Mouse (Mus musculus) frontal cortex, adult (tissue): ENCODE measurements at regions not wholly inside any gene's neighbourhood (a gene's known extent, or its start where the extent isn't known, plus 50 kb on each side); places are given as distances from the start of the nearest gene placed in this dataset.

Experiments
- ATAC-seq: cut with Nextera tagmentation; 2 replicates; pipeline ENCODE4 v1.9.2; 2017; ENCODE audit warnings: mild to moderate bottlenecking, moderate library complexity, mixed read lengths; ENCODE audit not compliant: low TSS enrichment

DNA sequence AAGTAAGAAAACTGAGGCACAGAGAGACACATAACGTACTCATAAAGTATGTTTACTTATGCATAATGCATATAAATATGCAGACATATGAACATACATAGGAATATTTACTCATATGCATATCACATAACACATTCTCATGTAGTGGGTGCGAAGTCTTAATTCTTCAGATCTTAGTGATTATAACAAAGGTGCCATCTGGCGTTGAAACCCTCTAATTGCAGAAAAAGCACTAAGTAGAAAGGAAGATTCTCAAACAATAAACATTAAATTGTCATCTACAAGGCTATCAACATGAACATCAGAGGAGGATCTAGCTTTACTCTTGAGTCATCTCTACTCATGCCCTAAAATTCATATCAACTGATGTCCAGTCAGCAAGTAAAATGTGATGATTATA lies 314.2 kb upstream of the 2610301B20Rik start:
- no peak for ATAC-seq

GRCm38 (mm10) chr4:10604513-10604912 lies 269.8 kb upstream of the 2610301B20Rik start:
- ATAC-seq: no peak

DNA sequence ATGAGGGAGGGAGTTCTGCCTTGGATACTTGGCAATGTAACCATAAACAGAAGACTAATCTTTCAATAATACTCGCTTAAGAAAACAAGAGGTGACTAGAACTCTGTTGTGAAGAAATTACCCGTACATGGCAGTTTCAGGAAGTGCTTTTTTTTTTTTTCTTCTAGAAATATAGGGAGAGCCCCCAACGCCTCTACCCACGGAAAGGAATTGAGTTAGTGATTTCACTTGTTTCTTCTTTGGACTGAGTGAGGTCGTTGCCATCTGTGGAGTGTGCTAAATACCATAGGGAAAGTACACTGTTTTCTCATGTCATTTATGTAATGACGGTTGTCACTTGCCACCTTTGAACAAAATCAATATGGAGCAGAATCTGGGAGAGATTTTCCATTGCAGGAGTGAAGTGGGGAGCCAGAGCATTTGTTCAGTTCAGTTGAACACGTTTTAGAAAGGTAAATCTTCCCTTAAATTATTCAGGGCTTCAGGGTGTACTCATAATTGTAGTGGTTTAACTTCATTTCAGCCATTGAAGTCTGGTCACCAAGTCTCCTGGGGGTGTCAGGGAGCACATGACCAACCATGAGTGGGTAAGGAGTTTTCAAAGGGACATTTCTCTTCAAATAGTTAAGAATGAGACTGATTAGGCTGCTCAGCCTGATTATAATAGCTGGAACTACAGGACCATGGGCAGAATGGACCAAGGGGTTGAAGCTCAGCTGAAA lies 266.3 kb upstream of the 2610301B20Rik start:
- no peak for ATAC-seq

DNA sequence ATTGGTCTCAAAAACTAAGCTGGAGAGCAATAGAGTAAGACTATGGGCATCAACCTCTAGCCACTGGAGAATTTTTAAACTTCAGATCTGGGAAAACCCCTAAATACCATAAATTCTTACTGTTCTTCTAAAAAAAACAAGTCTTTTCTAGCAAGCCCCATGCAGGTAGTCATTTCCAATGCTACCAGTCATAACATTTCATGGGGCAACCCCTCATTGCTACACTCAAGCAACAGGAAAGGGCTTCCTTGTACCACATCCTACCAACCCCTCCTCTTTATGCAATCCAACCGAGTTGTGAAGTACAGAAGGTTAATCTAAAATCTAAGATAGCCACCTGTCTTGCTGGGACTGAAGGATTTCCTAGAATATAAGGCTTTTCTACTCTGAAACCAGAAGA lies 263.5 kb upstream of the 2610301B20Rik start:
- no peak for ATAC-seq
